Mouse (Mus musculus): Measurements from ENCODE around the gene Urb2. TPM values are rescaled to one million over a fixed set of nuclear protein-coding genes. Genes with fewer than 3 reads are reported as not detected.
A peak's percentile ranks its signal among the peaks of the same experiment; 100 is the strongest.

The Urb2 gene
- polyA plus RNA-seq, 1 experiment from 2014 or later, result 3.8 TPM

- no peak overlapping the region for H3K9ac ChIP-seq (ENCODE audit: low read depth, low read length)
- no peaks in the 10 kb centered on the region for H3K36me3 ChIP-seq (ENCODE audit: control insufficient read depth, insufficient read depth, low read length)
- 80% methylated on average over 11 of the region's 11 CpGs for WGBS
- H3K9me3 ChIP-seq (replicated peaks; ENCODE audit: control insufficient read depth, low read length, poor library complexity, severe bottlenecking), result no peaks in the 10 kb centered on the region
- H3K4me1 ChIP-seq (ENCODE audit: control insufficient read depth, insufficient read depth, low read length), result no peaks in the 10 kb centered on the region
- H3K4me2 ChIP-seq (ENCODE audit: low read length), result no peak overlapping the region
- no peak overlapping the region for H3K27ac ChIP-seq (ENCODE audit: low read length)
- no peak overlapping the region for H3K4me3 ChIP-seq (ENCODE audit: low read depth, low read length)
- ATAC-seq, result no peak
- no peaks in the 10 kb centered on the region for H3K27me3 ChIP-seq (ENCODE audit: control insufficient read depth, insufficient read depth, low read depth, low read length)
These were observed 35.7 kb downstream of the Urb2 start for GRCm38 (mm10) chr8:124056832-124057655.

DNA sequence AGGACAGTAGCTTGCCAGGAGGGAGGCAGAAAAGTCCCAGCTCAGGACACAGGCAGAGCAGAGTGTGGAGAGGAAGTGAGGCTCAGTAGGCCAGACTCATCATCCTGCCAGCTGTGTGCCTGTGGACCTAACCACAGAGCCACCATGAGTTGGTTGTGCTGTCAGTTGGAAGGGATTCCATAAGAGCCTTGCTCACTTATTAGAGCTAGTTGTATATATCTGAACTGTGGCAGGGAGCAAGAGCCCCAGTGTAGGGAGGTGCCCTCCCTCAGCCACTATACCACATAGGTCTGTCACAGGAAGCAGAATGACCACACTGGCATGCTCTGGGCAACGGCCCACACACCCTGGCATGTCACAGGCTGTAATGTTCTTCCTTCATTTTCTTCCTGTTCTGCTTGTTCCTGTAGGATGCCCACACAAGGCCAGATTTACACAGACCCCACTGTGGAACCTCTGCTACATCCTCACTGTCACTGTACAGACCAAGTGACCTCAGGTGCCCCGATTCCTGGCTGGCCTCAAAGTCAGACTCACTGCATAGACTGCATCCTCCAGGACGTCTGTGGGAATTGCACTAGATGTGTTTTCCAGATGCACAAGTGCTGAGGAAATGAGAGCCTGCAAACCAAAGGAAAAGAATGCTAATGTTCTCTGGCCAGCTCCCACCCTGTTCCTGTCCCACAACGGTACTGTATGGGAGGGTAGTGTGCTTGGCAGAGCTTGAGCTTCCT is 45.2 kb downstream of the Urb2 start:
- no peak for ATAC-seq
- Histone ChIP-seq H3K9me3 (replicated peaks; ENCODE audit: control insufficient read depth, low read length, poor library complexity, severe bottlenecking) (no peaks in the 10 kb centered on the region), H3K4me1 (ENCODE audit: control insufficient read depth, insufficient read depth, low read length) (peaks cover 21% of the 10 kb centered on the region), H3K36me3 (ENCODE audit: control insufficient read depth, insufficient read depth, low read length) (no peaks in the 10 kb centered on the region), H3K27ac (ENCODE audit: low read length) (no peak overlapping the region), H3K27me3 (ENCODE audit: control insufficient read depth, insufficient read depth, low read depth, low read length) (no peaks in the 10 kb centered on the region), H3K9ac (ENCODE audit: low read depth, low read length) (no peak overlapping the region), H3K4me3 (ENCODE audit: low read depth, low read length) (no peak overlapping the region), H3K4me2 (ENCODE audit: low read length) (no peak overlapping the region)
- 80% methylated on average over 4 of the region's 4 CpGs for WGBS

- no peak for ATAC-seq
- no peaks in the 10 kb centered on the region for H3K27me3 ChIP-seq (ENCODE audit: control insufficient read depth, insufficient read depth, low read depth, low read length)
- H3K9me3 ChIP-seq (replicated peaks; ENCODE audit: control insufficient read depth, low read length, poor library complexity, severe bottlenecking), result no peaks in the 10 kb centered on the region
- 71% methylated on average over 4 of the region's 4 CpGs for WGBS
- H3K4me2 ChIP-seq (ENCODE audit: low read length), result no peak overlapping the region
- no peak overlapping the region for H3K27ac ChIP-seq (ENCODE audit: low read length)
- no peak overlapping the region for H3K9ac ChIP-seq (ENCODE audit: low read depth, low read length)
- no peak overlapping the region for H3K4me3 ChIP-seq (ENCODE audit: low read depth, low read length)
- peaks cover 22% of the 10 kb centered on the region for H3K4me1 ChIP-seq (ENCODE audit: control insufficient read depth, insufficient read depth, low read length)
- no peaks in the 10 kb centered on the region for H3K36me3 ChIP-seq (ENCODE audit: control insufficient read depth, insufficient read depth, low read length)
These were observed 45.9 kb downstream of the Urb2 start for GRCm38 (mm10) chr8:124067059-124067750.

- Histone ChIP-seq H3K27ac (ENCODE audit: low read length) (peak overlapping the region; percentile 65), H3K4me2 (ENCODE audit: low read length) (peak overlapping the region; percentile 22), H3K9me3 (replicated peaks; ENCODE audit: control insufficient read depth, low read length, poor library complexity, severe bottlenecking) (no peaks in the 10 kb centered on the region), H3K4me1 (ENCODE audit: control insufficient read depth, insufficient read depth, low read length) (peaks cover 22% of the 10 kb centered on the region), H3K36me3 (ENCODE audit: control insufficient read depth, insufficient read depth, low read length) (no peaks in the 10 kb centered on the region), H3K4me3 (ENCODE audit: low read depth, low read length) (no peak overlapping the region), H3K27me3 (ENCODE audit: control insufficient read depth, insufficient read depth, low read depth, low read length) (no peaks in the 10 kb centered on the region), H3K9ac (ENCODE audit: low read depth, low read length) (peak overlapping the region; percentile 3; the same call in 1 of the 2 replicates)
- 25% methylated on average over 18 of the region's 18 CpGs for WGBS
- ATAC-seq, result peak; percentile 78
These were observed 49.3 kb downstream of the Urb2 start for GRCm38 (mm10) chr8:124070363-124071324.

- Histone ChIP-seq H3K4me1 (ENCODE audit: control insufficient read depth, insufficient read depth, low read length) (peaks cover 13% of the 10 kb centered on the region), H3K4me2 (ENCODE audit: low read length) (no peak overlapping the region), H3K4me3 (ENCODE audit: low read depth, low read length) (no peak overlapping the region), H3K27me3 (ENCODE audit: control insufficient read depth, insufficient read depth, low read depth, low read length) (no peaks in the 10 kb centered on the region), H3K9ac (ENCODE audit: low read depth, low read length) (no peak overlapping the region; the same call in 1 of the 2 replicates), H3K27ac (ENCODE audit: low read length) (peak overlapping the region; percentile 25; the same call in 1 of the 2 replicates), H3K36me3 (ENCODE audit: control insufficient read depth, insufficient read depth, low read length) (no peaks in the 10 kb centered on the region), H3K9me3 (replicated peaks; ENCODE audit: control insufficient read depth, low read length, poor library complexity, severe bottlenecking) (no peaks in the 10 kb centered on the region)
- WGBS, result 59% methylated on average over 8 of the region's 8 CpGs
- ATAC-seq, result no peak
These were observed 54.7 kb downstream of the Urb2 start for GRCm38 (mm10) chr8:124075977-124076376.

DNA sequence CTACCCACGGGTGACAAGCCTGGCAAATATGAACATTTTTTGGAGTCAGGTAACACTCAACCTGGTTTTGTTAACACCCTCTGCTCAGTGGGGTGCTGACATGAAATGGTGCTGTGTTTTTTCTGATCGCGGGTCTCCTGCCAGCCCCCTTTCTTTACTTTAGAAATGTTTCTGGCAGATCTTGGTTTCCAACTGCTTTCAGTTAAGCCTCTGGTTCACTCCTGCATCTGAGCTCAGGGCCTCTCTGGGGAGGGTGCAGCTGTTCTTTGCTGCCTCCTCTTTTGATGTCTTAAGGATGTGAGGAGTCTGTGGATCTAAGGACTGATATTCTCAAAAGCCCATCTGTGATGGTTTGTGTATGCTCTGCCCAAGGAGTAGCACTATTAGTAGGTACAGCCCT is 55.1 kb downstream of the Urb2 start:
- H3K4me1 ChIP-seq (ENCODE audit: control insufficient read depth, insufficient read depth, low read length), result peaks cover 9% of the 10 kb centered on the region; the same call in 1 of the 2 replicates
- 36% methylated on average over 3 of the region's 3 CpGs for WGBS
- H3K9me3 ChIP-seq (replicated peaks; ENCODE audit: control insufficient read depth, low read length, poor library complexity, severe bottlenecking), result no peaks in the 10 kb centered on the region
- no peak overlapping the region for H3K4me3 ChIP-seq (ENCODE audit: low read depth, low read length)
- no peak overlapping the region for H3K4me2 ChIP-seq (ENCODE audit: low read length)
- no peak overlapping the region for H3K9ac ChIP-seq (ENCODE audit: low read depth, low read length)
- no peaks in the 10 kb centered on the region for H3K36me3 ChIP-seq (ENCODE audit: control insufficient read depth, insufficient read depth, low read length)
- ATAC-seq, result no peak
- H3K27me3 ChIP-seq (ENCODE audit: control insufficient read depth, insufficient read depth, low read depth, low read length), result no peaks in the 10 kb centered on the region
- H3K27ac ChIP-seq (ENCODE audit: low read length), result peak overlapping the region; percentile 25; the same call in 1 of the 2 replicates

- peaks cover 8% of the 10 kb centered on the region; the same call in 1 of the 2 replicates for H3K4me1 ChIP-seq (ENCODE audit: control insufficient read depth, insufficient read depth, low read length)
- ATAC-seq, result no peak
- H3K4me3 ChIP-seq (ENCODE audit: low read depth, low read length), result no peak overlapping the region
- no peaks in the 10 kb centered on the region for H3K9me3 ChIP-seq (replicated peaks; ENCODE audit: control insufficient read depth, low read length, poor library complexity, severe bottlenecking)
- 85% methylated on average over 8 of the region's 8 CpGs for WGBS
- H3K4me2 ChIP-seq (ENCODE audit: low read length), result no peak overlapping the region
- no peaks in the 10 kb centered on the region for H3K36me3 ChIP-seq (ENCODE audit: control insufficient read depth, insufficient read depth, low read length)
- no peak overlapping the region for H3K27ac ChIP-seq (ENCODE audit: low read length)
- H3K9ac ChIP-seq (ENCODE audit: low read depth, low read length), result no peak overlapping the region
- H3K27me3 ChIP-seq (ENCODE audit: control insufficient read depth, insufficient read depth, low read depth, low read length), result no peaks in the 10 kb centered on the region
These were observed 56.1 kb downstream of the Urb2 start for GRCm38 (mm10) chr8:124077377-124077776.

DNA sequence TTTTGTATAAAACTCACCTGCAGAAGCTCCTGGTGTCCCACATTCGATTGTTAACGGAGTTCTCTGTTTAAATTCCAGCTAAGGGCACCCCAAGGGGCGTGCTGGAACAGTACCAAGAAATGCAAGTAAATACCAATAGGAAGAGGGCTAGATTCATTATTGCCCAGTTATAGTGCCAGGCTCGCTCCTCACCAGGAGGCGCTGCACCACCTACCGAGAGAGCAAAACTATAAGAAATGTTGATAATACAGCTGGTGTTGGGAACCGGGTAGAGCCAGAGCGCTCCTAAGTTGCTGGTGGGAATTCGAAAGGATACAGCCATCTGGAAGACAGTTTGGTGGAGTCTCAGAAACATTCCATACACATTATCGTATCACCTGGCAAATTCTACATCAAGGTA is 56.7 kb downstream of the Urb2 start:
- ATAC-seq, result no peak
- WGBS, result 84% methylated on average over 10 of the region's 10 CpGs

More for the DNA sequence above, 56.7 kb downstream of the Urb2 start:
- no peak overlapping the region for H3K9ac ChIP-seq (ENCODE audit: low read depth, low read length)
- H3K36me3 ChIP-seq (ENCODE audit: control insufficient read depth, insufficient read depth, low read length), result no peaks in the 10 kb centered on the region
- H3K4me3 ChIP-seq (ENCODE audit: low read depth, low read length), result no peak overlapping the region
- no peak overlapping the region for H3K27ac ChIP-seq (ENCODE audit: low read length)
- H3K4me1 ChIP-seq (ENCODE audit: control insufficient read depth, insufficient read depth, low read length), result peaks cover 8% of the 10 kb centered on the region; the same call in 1 of the 2 replicates
- no peaks in the 10 kb centered on the region for H3K9me3 ChIP-seq (replicated peaks; ENCODE audit: control insufficient read depth, low read length, poor library complexity, severe bottlenecking)
- H3K4me2 ChIP-seq (ENCODE audit: low read length), result no peak overlapping the region
- H3K27me3 ChIP-seq (ENCODE audit: control insufficient read depth, insufficient read depth, low read depth, low read length), result no peaks in the 10 kb centered on the region
